Mouse (Mus musculus): ENCODE measurements at regions not wholly inside any gene's neighbourhood (a gene's known extent, or its start where the extent isn't known, plus 50 kb on each side); places are given as distances from the start of the nearest gene placed in this dataset.

GRCm38 (mm10) chr15:59168660-59169170 is 279.6 kb downstream of the Gm49356 start:
- Histone ChIP-seq H3K9me3 (ENCODE audit: control insufficient read depth, low read length) (peaks cover 4% of the 10 kb centered on the region; the same call in 1 of the 2 replicates), H3K27me3 (ENCODE audit: control insufficient read depth, insufficient read depth, low read length) (no peaks in the 10 kb centered on the region), H3K4me1 (ENCODE audit: control insufficient read depth, insufficient read depth, low read length) (peaks cover 10% of the 10 kb centered on the region; the same call in 1 of the 2 replicates), H3K9ac (ENCODE audit: low read length) (no peak overlapping the region), H3K36me3 (ENCODE audit: control insufficient read depth, insufficient read depth, low read length) (no peaks in the 10 kb centered on the region), H3K4me3 (ENCODE audit: low read depth, low read length) (no peak overlapping the region), H3K27ac (ENCODE audit: low read depth, low read length) (no peak overlapping the region), H3K4me2 (no peak overlapping the region)
- ATAC-seq (ENCODE audit: low FRiP score) (no peak), DNase-seq (ENCODE audit: low spot score, missing footprints) (no peak)
- WGBS, result 81% methylated on average over 4 of the region's 4 CpGs

- no peaks in the 10 kb centered on the region for H3K36me3 ChIP-seq (ENCODE audit: control insufficient read depth, insufficient read depth, low read length)
- no peaks in the 10 kb centered on the region for H3K27me3 ChIP-seq (ENCODE audit: control insufficient read depth, insufficient read depth, low read length)
- ATAC-seq (ENCODE audit: low FRiP score), result no peak
- no peak overlapping the region for H3K4me3 ChIP-seq (ENCODE audit: low read depth, low read length)
- no peak overlapping the region for H3K4me2 ChIP-seq
- DNase-seq (ENCODE audit: low spot score, missing footprints), result no peak
- WGBS, result 95% methylated on average over 12 of the region's 12 CpGs
- H3K27ac ChIP-seq (ENCODE audit: low read depth, low read length), result no peak overlapping the region
- peaks cover 15% of the 10 kb centered on the region for H3K4me1 ChIP-seq (ENCODE audit: control insufficient read depth, insufficient read depth, low read length)
- H3K9ac ChIP-seq (ENCODE audit: low read length), result no peak overlapping the region
- peaks cover 4% of the 10 kb centered on the region; the same call in 1 of the 2 replicates for H3K9me3 ChIP-seq (ENCODE audit: control insufficient read depth, low read length)
These were observed 280.2 kb downstream of the Gm49356 start for GRCm38 (mm10) chr15:59169237-59169797.

GRCm38 (mm10) chr15:59169831-59170230 is 280.7 kb downstream of the Gm49356 start:
- H3K27ac ChIP-seq (ENCODE audit: low read depth, low read length), result no peak overlapping the region
- no peak for ATAC-seq (ENCODE audit: low FRiP score)

GRCm38 (mm10) chr15:59171120-59171519 is 282.0 kb downstream of the Gm49356 start:
- no peak overlapping the region for H3K27ac ChIP-seq (ENCODE audit: low read depth, low read length)

More at GRCm38 (mm10) chr15:59169831-59170230, 280.7 kb downstream of the Gm49356 start:
- no peak for DNase-seq (ENCODE audit: low spot score, missing footprints)
- H3K9ac ChIP-seq (ENCODE audit: low read length), result no peak overlapping the region
- no peak overlapping the region for H3K4me3 ChIP-seq (ENCODE audit: low read depth, low read length)
- 91% methylated on average over 3 of the region's 3 CpGs for WGBS
- no peak overlapping the region for H3K4me2 ChIP-seq
- peaks cover 19% of the 10 kb centered on the region for H3K4me1 ChIP-seq (ENCODE audit: control insufficient read depth, insufficient read depth, low read length)
- H3K36me3 ChIP-seq (ENCODE audit: control insufficient read depth, insufficient read depth, low read length), result no peaks in the 10 kb centered on the region
- H3K9me3 ChIP-seq (ENCODE audit: control insufficient read depth, low read length), result peaks cover 4% of the 10 kb centered on the region; the same call in 1 of the 2 replicates
- no peaks in the 10 kb centered on the region for H3K27me3 ChIP-seq (ENCODE audit: control insufficient read depth, insufficient read depth, low read length)

GRCm38 (mm10) chr15:59173452-59174245 is 284.6 kb downstream of the Gm49356 start:
- H3K4me2 ChIP-seq, result peak overlapping the region; percentile 14; the same call in 1 of the 2 replicates
- DNase-seq (ENCODE audit: low spot score, missing footprints) (peak; percentile 87), ATAC-seq (ENCODE audit: low FRiP score) (peak; percentile 74)
- peak overlapping the region; percentile 52 for H3K27ac ChIP-seq (ENCODE audit: low read depth, low read length)
- H3K4me1 ChIP-seq (ENCODE audit: control insufficient read depth, insufficient read depth, low read length), result peaks cover 24% of the 10 kb centered on the region
- 74% methylated on average over 21 of the region's 21 CpGs for WGBS
- H3K36me3 ChIP-seq (ENCODE audit: control insufficient read depth, insufficient read depth, low read length), result no peaks in the 10 kb centered on the region
- H3K27me3 ChIP-seq (ENCODE audit: control insufficient read depth, insufficient read depth, low read length), result no peaks in the 10 kb centered on the region
- no peak overlapping the region for H3K4me3 ChIP-seq (ENCODE audit: low read depth, low read length)
- no peaks in the 10 kb centered on the region for H3K9me3 ChIP-seq (ENCODE audit: control insufficient read depth, low read length)
- no peak overlapping the region for H3K9ac ChIP-seq (ENCODE audit: low read length)

More at GRCm38 (mm10) chr15:59171120-59171519, 282.0 kb downstream of the Gm49356 start:
- ATAC-seq (ENCODE audit: low FRiP score) (no peak), DNase-seq (ENCODE audit: low spot score, missing footprints) (no peak)
- Histone ChIP-seq H3K9ac (ENCODE audit: low read length) (no peak overlapping the region), H3K36me3 (ENCODE audit: control insufficient read depth, insufficient read depth, low read length) (no peaks in the 10 kb centered on the region), H3K4me2 (no peak overlapping the region), H3K4me3 (ENCODE audit: low read depth, low read length) (no peak overlapping the region), H3K27me3 (ENCODE audit: control insufficient read depth, insufficient read depth, low read length) (no peaks in the 10 kb centered on the region), H3K4me1 (ENCODE audit: control insufficient read depth, insufficient read depth, low read length) (peaks cover 24% of the 10 kb centered on the region), H3K9me3 (ENCODE audit: control insufficient read depth, low read length) (peaks cover 4% of the 10 kb centered on the region; the same call in 1 of the 2 replicates)
- WGBS, result 18% methylated on average over 6 of the region's 6 CpGs

- no peak overlapping the region for H3K4me3 ChIP-seq (ENCODE audit: low read depth, low read length)
- ATAC-seq (ENCODE audit: low FRiP score), result peak; percentile 79
- H3K27ac ChIP-seq (ENCODE audit: low read depth, low read length), result peak overlapping the region; percentile 52
- H3K4me2 ChIP-seq, result peak overlapping the region; percentile 14; the same call in 1 of the 2 replicates
- H3K9ac ChIP-seq (ENCODE audit: low read length), result no peak overlapping the region
- no peaks in the 10 kb centered on the region for H3K9me3 ChIP-seq (ENCODE audit: control insufficient read depth, low read length)
- 16% methylated on average over 7 of the region's 7 CpGs for WGBS
- peak; percentile 92 for DNase-seq (ENCODE audit: low spot score, missing footprints)
- no peaks in the 10 kb centered on the region for H3K36me3 ChIP-seq (ENCODE audit: control insufficient read depth, insufficient read depth, low read length)
- H3K4me1 ChIP-seq (ENCODE audit: control insufficient read depth, insufficient read depth, low read length), result peaks cover 24% of the 10 kb centered on the region
- no peaks in the 10 kb centered on the region for H3K27me3 ChIP-seq (ENCODE audit: control insufficient read depth, insufficient read depth, low read length)
These were observed 285.2 kb downstream of the Gm49356 start for GRCm38 (mm10) chr15:59174246-59174751.

- H3K9ac ChIP-seq (ENCODE audit: low read length), result no peak overlapping the region
- 71% methylated on average over 8 of the region's 8 CpGs for WGBS
- DNase-seq (ENCODE audit: low spot score, missing footprints), result peak; percentile 89
- H3K9me3 ChIP-seq (ENCODE audit: control insufficient read depth, low read length), result no peaks in the 10 kb centered on the region
- peak overlapping the region; percentile 52 for H3K27ac ChIP-seq (ENCODE audit: low read depth, low read length)
- H3K27me3 ChIP-seq (ENCODE audit: control insufficient read depth, insufficient read depth, low read length), result no peaks in the 10 kb centered on the region
- ATAC-seq (ENCODE audit: low FRiP score), result no peak
- H3K4me1 ChIP-seq (ENCODE audit: control insufficient read depth, insufficient read depth, low read length), result peaks cover 24% of the 10 kb centered on the region
- H3K36me3 ChIP-seq (ENCODE audit: control insufficient read depth, insufficient read depth, low read length), result no peaks in the 10 kb centered on the region
- no peak overlapping the region for H3K4me2 ChIP-seq
- no peak overlapping the region for H3K4me3 ChIP-seq (ENCODE audit: low read depth, low read length)
These were observed 285.9 kb downstream of the Gm49356 start for GRCm38 (mm10) chr15:59174893-59175531.

GRCm38 (mm10) chr15:59180076-59180475 is 291.0 kb downstream of the Gm49356 start:
- Histone ChIP-seq H3K27me3 (ENCODE audit: control insufficient read depth, insufficient read depth, low read length) (no peaks in the 10 kb centered on the region), H3K4me2 (no peak overlapping the region), H3K4me1 (ENCODE audit: control insufficient read depth, insufficient read depth, low read length) (peaks cover 3% of the 10 kb centered on the region; the same call in 1 of the 2 replicates), H3K36me3 (ENCODE audit: control insufficient read depth, insufficient read depth, low read length) (no peaks in the 10 kb centered on the region), H3K27ac (ENCODE audit: low read depth, low read length) (no peak overlapping the region), H3K9ac (ENCODE audit: low read length) (no peak overlapping the region), H3K9me3 (ENCODE audit: control insufficient read depth, low read length) (no peaks in the 10 kb centered on the region), H3K4me3 (ENCODE audit: low read depth, low read length) (no peak overlapping the region)
- DNase-seq (ENCODE audit: low spot score, missing footprints) (no peak), ATAC-seq (ENCODE audit: low FRiP score) (no peak)
- WGBS, result 86% methylated on average over 3 of the region's 3 CpGs

All from midbrain, embryonic 11.5 days (tissue).